Mouse (Mus musculus): ENCODE measurements around the gene Palm3. TPM values are rescaled to one million over a fixed set of nuclear protein-coding genes. Genes with fewer than 3 reads are reported as not detected.
A peak's percentile ranks its signal among the peaks of the same experiment; 100 is the strongest.
"Not testable (repeated sequence)": the region's sequence is repeated elsewhere in the genome, so short reads cannot be mapped to it uniquely, and the experiment has no call there.

Palm3 gene
- polyA plus RNA-seq, 1 experiment from 2014 or later: 1.1 TPM

GRCm38 (mm10) chr8:83981533-83981932 lies 39.7 kb upstream of the Palm3 start:
- Histone ChIP-seq H3K9ac (replicated peaks; ENCODE audit: low read depth) (no peak overlapping the region), H3K9me3 (ENCODE audit: low read length) (no peaks in the 10 kb centered on the region), H3K27me3 (replicated peaks; ENCODE audit: insufficient read depth, low read length) (no peaks in the 10 kb centered on the region), H3K4me3 (ENCODE audit: low read depth, low read length) (no peak overlapping the region), H3K4me1 (ENCODE audit: insufficient read depth, low read depth, low read length) (peaks cover 9% of the 10 kb centered on the region; the same call in 1 of the 2 replicates), H3K36me3 (ENCODE audit: insufficient read depth, low read length) (peaks cover 13% of the 10 kb centered on the region), H3K4me2 (replicated peaks; ENCODE audit: low read depth, low read length) (no peak overlapping the region), H3K27ac (ENCODE audit: low read length) (no peak overlapping the region)
- TF ChIP-seq CTCF (IDR thresholded peaks at IDR 0.05) (no peak), EP300 (IDR thresholded peaks at IDR 0.05) (no peak)
- 95% methylated on average over 7 of the region's 7 CpGs for WGBS
- DNase-seq (ENCODE audit: low spot score) (no peak), ATAC-seq (no peak)

- H3K9me3 ChIP-seq (ENCODE audit: low read length): no peaks in the 10 kb centered on the region
- H3K9ac ChIP-seq (replicated peaks; ENCODE audit: low read depth): no peak overlapping the region
- no peak overlapping the region for H3K4me3 ChIP-seq (ENCODE audit: low read depth, low read length)
- TF ChIP-seq CTCF (IDR thresholded peaks at IDR 0.05) (no peak), EP300 (IDR thresholded peaks at IDR 0.05) (no peak)
- ATAC-seq (no peak), DNase-seq (ENCODE audit: low spot score) (no peak)
- no peak overlapping the region for H3K4me2 ChIP-seq (replicated peaks; ENCODE audit: low read depth, low read length)
- peaks cover 14% of the 10 kb centered on the region for H3K36me3 ChIP-seq (ENCODE audit: insufficient read depth, low read length)
- H3K4me1 ChIP-seq (ENCODE audit: insufficient read depth, low read depth, low read length): peaks cover 3% of the 10 kb centered on the region; the same call in 1 of the 2 replicates
- no peaks in the 10 kb centered on the region for H3K27me3 ChIP-seq (replicated peaks; ENCODE audit: insufficient read depth, low read length)
- H3K27ac ChIP-seq (ENCODE audit: low read length): no peak overlapping the region
- 80% methylated on average over 4 of the region's 4 CpGs for WGBS
Measured at GRCm38 (mm10) chr8:83982449-83982848, 38.8 kb upstream of the Palm3 start.

GRCm38 (mm10) chr8:83983222-83983621 lies 38.0 kb upstream of the Palm3 start:
- not testable (repeated sequence) for H3K4me3 ChIP-seq (ENCODE audit: low read depth, low read length); H3K9me3 ChIP-seq (ENCODE audit: low read length); H3K27ac ChIP-seq (ENCODE audit: low read length); H3K4me2 ChIP-seq (replicated peaks; ENCODE audit: low read depth, low read length); ATAC-seq; H3K9ac ChIP-seq (replicated peaks; ENCODE audit: low read depth); H3K4me1 ChIP-seq (ENCODE audit: insufficient read depth, low read depth, low read length); DNase-seq (ENCODE audit: low spot score); H3K27me3 ChIP-seq (replicated peaks; ENCODE audit: insufficient read depth, low read length)
- TF ChIP-seq CTCF (IDR thresholded peaks at IDR 0.05): peak; percentile 36
- peaks cover 22% of the 10 kb centered on the region for H3K36me3 ChIP-seq (ENCODE audit: insufficient read depth, low read length)
- 100% methylated on average over 2 of the region's 2 CpGs for WGBS

GRCm38 (mm10) chr8:83989243-83989642 lies 32.0 kb upstream of the Palm3 start:
- peaks cover 25% of the 10 kb centered on the region; the same call in 1 of the 2 replicates for H3K36me3 ChIP-seq (ENCODE audit: insufficient read depth, low read length)
- ATAC-seq: no peak

GRCm38 (mm10) chr8:83990170-83990569 lies 31.1 kb upstream of the Palm3 start:
- Histone ChIP-seq H3K36me3 (ENCODE audit: insufficient read depth, low read length) (peaks cover 25% of the 10 kb centered on the region; the same call in 1 of the 2 replicates), H3K27me3 (replicated peaks; ENCODE audit: insufficient read depth, low read length) (no peaks in the 10 kb centered on the region), H3K4me2 (replicated peaks; ENCODE audit: low read depth, low read length) (no peak overlapping the region), H3K9ac (replicated peaks; ENCODE audit: low read depth) (no peak overlapping the region), H3K27ac (ENCODE audit: low read length) (no peak overlapping the region), H3K4me1 (ENCODE audit: insufficient read depth, low read depth, low read length) (no peaks in the 10 kb centered on the region), H3K9me3 (ENCODE audit: low read length) (no peaks in the 10 kb centered on the region), H3K4me3 (ENCODE audit: low read depth, low read length) (no peak overlapping the region)
- DNase-seq (ENCODE audit: low spot score) (no peak), ATAC-seq (no peak)
- TF ChIP-seq CTCF (IDR thresholded peaks at IDR 0.05) (no peak), EP300 (IDR thresholded peaks at IDR 0.05) (no peak)
- 93% methylated on average over 14 of the region's 14 CpGs for WGBS

More at GRCm38 (mm10) chr8:83989243-83989642, 32.0 kb upstream of the Palm3 start:
- DNase-seq (ENCODE audit: low spot score): no peak
- Histone ChIP-seq H3K4me3 (ENCODE audit: low read depth, low read length) (no peak overlapping the region), H3K9ac (replicated peaks; ENCODE audit: low read depth) (no peak overlapping the region), H3K4me1 (ENCODE audit: insufficient read depth, low read depth, low read length) (no peaks in the 10 kb centered on the region), H3K9me3 (ENCODE audit: low read length) (no peaks in the 10 kb centered on the region), H3K4me2 (replicated peaks; ENCODE audit: low read depth, low read length) (no peak overlapping the region), H3K27me3 (replicated peaks; ENCODE audit: insufficient read depth, low read length) (no peaks in the 10 kb centered on the region), H3K27ac (ENCODE audit: low read length) (no peak overlapping the region)
- TF ChIP-seq EP300 (IDR thresholded peaks at IDR 0.05): no peak
- WGBS: 83% methylated on average over 7 of the region's 7 CpGs

GRCm38 (mm10) chr8:83992488-83992887 lies 28.8 kb upstream of the Palm3 start:
- Histone ChIP-seq H3K4me2 (replicated peaks; ENCODE audit: low read depth, low read length) (no peak overlapping the region), H3K36me3 (ENCODE audit: insufficient read depth, low read length) (peaks cover 23% of the 10 kb centered on the region; the same call in 1 of the 2 replicates), H3K9ac (replicated peaks; ENCODE audit: low read depth) (no peak overlapping the region), H3K4me1 (ENCODE audit: insufficient read depth, low read depth, low read length) (no peaks in the 10 kb centered on the region), H3K4me3 (ENCODE audit: low read depth, low read length) (no peak overlapping the region), H3K9me3 (ENCODE audit: low read length) (no peaks in the 10 kb centered on the region), H3K27ac (ENCODE audit: low read length) (no peak overlapping the region), H3K27me3 (replicated peaks; ENCODE audit: insufficient read depth, low read length) (no peaks in the 10 kb centered on the region)
- WGBS: 91% methylated on average over 2 of the region's 2 CpGs
- ATAC-seq (no peak), DNase-seq (ENCODE audit: low spot score) (no peak)
- TF ChIP-seq CTCF (IDR thresholded peaks at IDR 0.05): no peak
- TF ChIP-seq EP300 (IDR thresholded peaks at IDR 0.05): no peak

- no peak for DNase-seq (ENCODE audit: low spot score)
- WGBS: 54% methylated on average over 3 of the region's 3 CpGs
- peaks cover 7% of the 10 kb centered on the region; the same call in 1 of the 2 replicates for H3K4me1 ChIP-seq (ENCODE audit: insufficient read depth, low read depth, low read length)
- no peak for ATAC-seq
- no peak overlapping the region for H3K4me2 ChIP-seq (replicated peaks; ENCODE audit: low read depth, low read length)
- H3K9me3 ChIP-seq (ENCODE audit: low read length): no peaks in the 10 kb centered on the region
- no peak overlapping the region for H3K27ac ChIP-seq (ENCODE audit: low read length)
- H3K27me3 ChIP-seq (replicated peaks; ENCODE audit: insufficient read depth, low read length): no peaks in the 10 kb centered on the region
- H3K4me3 ChIP-seq (ENCODE audit: low read depth, low read length): no peak overlapping the region
- H3K36me3 ChIP-seq (ENCODE audit: insufficient read depth, low read length): peaks cover 13% of the 10 kb centered on the region; the same call in 1 of the 2 replicates
- TF ChIP-seq EP300 (IDR thresholded peaks at IDR 0.05) (no peak), CTCF (IDR thresholded peaks at IDR 0.05) (no peak)
- H3K9ac ChIP-seq (replicated peaks; ENCODE audit: low read depth): no peak overlapping the region
Measured at GRCm38 (mm10) chr8:83994030-83994429, 27.2 kb upstream of the Palm3 start.

Measured in lung, postnatal 0 days (tissue).